Mouse (Mus musculus): ENCODE data around the gene Csnk2b. TPM values are rescaled to one million over a fixed set of nuclear protein-coding genes. Genes with fewer than 3 reads are reported as not detected.

The Csnk2b gene
- polyA plus RNA-seq, 1 experiment from 2014 or later = 125 TPM

DNA sequence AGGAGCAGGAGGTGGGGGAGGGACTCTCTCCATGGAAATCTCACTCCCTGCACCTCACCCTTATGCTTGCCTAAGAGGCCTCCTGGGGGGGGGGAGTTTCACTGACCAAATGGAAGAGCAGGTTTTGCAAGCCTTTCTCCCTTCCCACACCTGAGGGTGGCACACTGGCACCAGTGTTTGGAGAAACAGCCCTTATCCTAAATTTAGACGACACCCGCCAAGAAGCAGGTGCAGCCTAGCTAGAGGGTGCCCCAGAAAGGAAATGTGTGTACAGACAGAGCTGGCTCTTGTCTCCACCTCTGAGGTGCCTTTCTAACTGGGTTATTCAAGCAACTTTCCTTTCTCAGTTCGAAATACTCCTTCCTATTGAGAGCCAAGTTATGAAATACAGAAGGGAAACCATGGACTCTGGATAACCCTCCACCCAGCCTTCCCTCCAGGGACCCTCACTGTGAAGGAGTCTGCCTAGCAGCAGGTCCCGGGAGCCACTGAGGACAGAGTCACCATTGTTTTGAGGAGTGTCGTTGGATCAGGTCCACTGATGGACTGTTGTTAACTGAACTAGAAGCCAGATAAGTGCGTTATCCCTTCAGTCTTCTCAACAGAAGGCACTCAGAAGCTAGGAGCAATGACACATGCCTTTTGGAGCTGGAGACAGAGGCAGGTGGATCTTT, 51.2 kb downstream of the Csnk2b start:
- no peak overlapping the region for H3K4me2 ChIP-seq
- no peak for ATAC-seq (ENCODE audit: insufficient read depth)
- H3K27me3 ChIP-seq = peaks cover 60% of the 10 kb centered on the region
- H3K4me1 ChIP-seq (replicated peaks) = peaks cover 17% of the 10 kb centered on the region
- H3K4me3 ChIP-seq (replicated peaks) = no peak overlapping the region
- H3K9ac ChIP-seq = no peak overlapping the region
- 33% methylated on average over 6 of the region's 6 CpGs for WGBS (ENCODE audit: insufficient replicate concordance)
- H3K9me3 ChIP-seq (replicated peaks) = no peaks in the 10 kb centered on the region
- no peaks in the 10 kb centered on the region for H3K36me3 ChIP-seq (replicated peaks)
- H3K27ac ChIP-seq (replicated peaks) = no peak overlapping the region

GRCm38 (mm10) chr17:35068213-35068914, 53.5 kb downstream of the Csnk2b start:
- H3K4me3 ChIP-seq (replicated peaks) = no peak overlapping the region
- H3K9me3 ChIP-seq (replicated peaks) = no peaks in the 10 kb centered on the region
- no peaks in the 10 kb centered on the region for H3K36me3 ChIP-seq (replicated peaks)
- no peak overlapping the region for H3K9ac ChIP-seq
- WGBS (ENCODE audit: insufficient replicate concordance) = 67% methylated on average over 17 of the region's 17 CpGs
- H3K4me1 ChIP-seq (replicated peaks) = peaks cover 31% of the 10 kb centered on the region
- no peak overlapping the region for H3K4me2 ChIP-seq
- no peak overlapping the region for H3K27ac ChIP-seq (replicated peaks)
- H3K27me3 ChIP-seq = peaks cover 75% of the 10 kb centered on the region
- no peak for ATAC-seq (ENCODE audit: insufficient read depth)

Other genes with a start within 250 kb of the Csnk2b start
- gene Zbtb12, start 242.6 kb downstream of the Csnk2b start, polyA plus RNA-seq (2015; fragmentation: Nextera tagmentation; extraction: Ambion mirVana) = 0.41 and 0.64 TPM in 2 replicates
- gene Gm20547, start 240.0 kb downstream of the Csnk2b start, polyA plus RNA-seq (2015; fragmentation: Nextera tagmentation; extraction: Ambion mirVana) = 0.07 TPM in 1 of 2 replicates, not detected in the other
- gene C2, start 223.8 kb downstream of the Csnk2b start, polyA plus RNA-seq (2015; fragmentation: Nextera tagmentation; extraction: Ambion mirVana) = 25.2 and 26.5 TPM in 2 replicates
- gene Ehmt2, start 223.6 kb downstream of the Csnk2b start, polyA plus RNA-seq (2015; fragmentation: Nextera tagmentation; extraction: Ambion mirVana) = 14.6 and 15.1 TPM in 2 replicates
- gene Slc44a4, start 207.6 kb downstream of the Csnk2b start, polyA plus RNA-seq (2015; fragmentation: Nextera tagmentation; extraction: Ambion mirVana) = 3.0 and 3.1 TPM in 2 replicates
- 17.1 and 19.8 TPM in 2 replicates for gene Neu1, start 190.8 kb downstream of the Csnk2b start, polyA plus RNA-seq (2015; fragmentation: Nextera tagmentation; extraction: Ambion mirVana)
- 0.06 and 0.14 TPM in 2 replicates for gene Hspa1b, start 162.8 kb downstream of the Csnk2b start, polyA plus RNA-seq (2015; fragmentation: Nextera tagmentation; extraction: Ambion mirVana)
- gene Gm20481, start 152.1 kb downstream of the Csnk2b start, polyA plus RNA-seq (2015; fragmentation: Nextera tagmentation; extraction: Ambion mirVana) = 0.32 TPM in 1 of 2 replicates, not detected in the other
- 0.96 and 1.6 TPM in 2 replicates for gene Hspa1a, start 149.9 kb downstream of the Csnk2b start, polyA plus RNA-seq (2015; fragmentation: Nextera tagmentation; extraction: Ambion mirVana)
- gene Hspa1l, start 149.3 kb downstream of the Csnk2b start, polyA plus RNA-seq (2015; fragmentation: Nextera tagmentation; extraction: Ambion mirVana) = 0.25 and 0.31 TPM in 2 replicates
- 120 and 123 TPM in 2 replicates for gene Lsm2, start 140.2 kb downstream of the Csnk2b start, polyA plus RNA-seq (2015; fragmentation: Nextera tagmentation; extraction: Ambion mirVana)
- gene Vars, start 121.1 kb downstream of the Csnk2b start, polyA plus RNA-seq (2015; fragmentation: Nextera tagmentation; extraction: Ambion mirVana) = 99.0 and 133 TPM in 2 replicates
- 0.09 and 0.12 TPM in 2 replicates for gene Vwa7, start 105.5 kb downstream of the Csnk2b start, polyA plus RNA-seq (2015; fragmentation: Nextera tagmentation; extraction: Ambion mirVana)
- gene Sapcd1, start 94.0 kb downstream of the Csnk2b start, polyA plus RNA-seq (2015; fragmentation: Nextera tagmentation; extraction: Ambion mirVana) = 2.2 and 2.3 TPM in 2 replicates
- gene Msh5, start 75.3 kb downstream of the Csnk2b start, polyA plus RNA-seq (2015; fragmentation: Nextera tagmentation; extraction: Ambion mirVana) = 3.4 and 4.3 TPM in 2 replicates
- gene Clic1, start 72.1 kb downstream of the Csnk2b start, polyA plus RNA-seq (2015; fragmentation: Nextera tagmentation; extraction: Ambion mirVana) = 120 and 122 TPM in 2 replicates
- gene Ddah2, start 63.0 kb downstream of the Csnk2b start, polyA plus RNA-seq (2015; fragmentation: Nextera tagmentation; extraction: Ambion mirVana) = 18.6 and 22.8 TPM in 2 replicates
- 0.21 and 0.40 TPM in 2 replicates for gene Ly6g6c, start 56.7 kb downstream of the Csnk2b start, polyA plus RNA-seq (2015; fragmentation: Nextera tagmentation; extraction: Ambion mirVana)
- gene Mpig6b, start 55.9 kb downstream of the Csnk2b start, polyA plus RNA-seq (2015; fragmentation: Nextera tagmentation; extraction: Ambion mirVana) = 3.2 and 4.4 TPM in 2 replicates
- gene Ly6g6e, start 45.2 kb downstream of the Csnk2b start, polyA plus RNA-seq (2015; fragmentation: Nextera tagmentation; extraction: Ambion mirVana) = 0.12 and 0.26 TPM in 2 replicates
- 0.41 and 0.70 TPM in 2 replicates for gene Ly6g6d, start 44.0 kb downstream of the Csnk2b start, polyA plus RNA-seq (2015; fragmentation: Nextera tagmentation; extraction: Ambion mirVana)
- 5.1 and 7.0 TPM in 2 replicates for gene Ly6g6f, start 36.4 kb downstream of the Csnk2b start, polyA plus RNA-seq (2015; fragmentation: Nextera tagmentation; extraction: Ambion mirVana)
- gene Abhd16a, start 32.8 kb downstream of the Csnk2b start, polyA plus RNA-seq (2015; fragmentation: Nextera tagmentation; extraction: Ambion mirVana) = 50.0 and 53.2 TPM in 2 replicates
- not detected in 2 replicates for gene Ly6g5c, start 13.8 kb downstream of the Csnk2b start, polyA plus RNA-seq (2015; fragmentation: Nextera tagmentation; extraction: Ambion mirVana)
- gene Ly6g5b, start 6.6 kb downstream of the Csnk2b start, polyA plus RNA-seq (2015; fragmentation: Nextera tagmentation; extraction: Ambion mirVana) = 0.23 and 0.24 TPM in 2 replicates
- 12.8 and 15.5 TPM in 2 replicates for gene Gpank1, start 598 bp downstream of the Csnk2b start, polyA plus RNA-seq (2015; fragmentation: Nextera tagmentation; extraction: Ambion mirVana)
- 2.2 and 2.5 TPM in 2 replicates for gene D17H6S53E, start 4.3 kb upstream of the Csnk2b start, polyA plus RNA-seq (2015; fragmentation: Nextera tagmentation; extraction: Ambion mirVana)
- gene Apom, start 10.0 kb upstream of the Csnk2b start, polyA plus RNA-seq (2015; fragmentation: Nextera tagmentation; extraction: Ambion mirVana) = 853 and 907 TPM in 2 replicates
- 19.3 and 20.0 TPM in 2 replicates for gene Bag6, start 13.1 kb upstream of the Csnk2b start, polyA plus RNA-seq (2015; fragmentation: Nextera tagmentation; extraction: Ambion mirVana)
- 46.9 and 52.2 TPM in 2 replicates for gene Prrc2a, start 42.8 kb upstream of the Csnk2b start, polyA plus RNA-seq (2015; fragmentation: Nextera tagmentation; extraction: Ambion mirVana)
- 20.5 and 22.2 TPM in 2 replicates for gene Aif1, start 54.0 kb upstream of the Csnk2b start, polyA plus RNA-seq (2015; fragmentation: Nextera tagmentation; extraction: Ambion mirVana)
- 40.1 and 40.2 TPM in 2 replicates for gene Lst1, start 66.4 kb upstream of the Csnk2b start, polyA plus RNA-seq (2015; fragmentation: Nextera tagmentation; extraction: Ambion mirVana)
- gene Ltb, start 72.4 kb upstream of the Csnk2b start, polyA plus RNA-seq (2015; fragmentation: Nextera tagmentation; extraction: Ambion mirVana) = 1.2 and 2.0 TPM in 2 replicates
- gene Tnf, start 80.0 kb upstream of the Csnk2b start, polyA plus RNA-seq (2015; fragmentation: Nextera tagmentation; extraction: Ambion mirVana) = 0.31 and 0.36 TPM in 2 replicates
- 0.06 TPM in 1 of 2 replicates, not detected in the other for gene Lta, start 83.3 kb upstream of the Csnk2b start, polyA plus RNA-seq (2015; fragmentation: Nextera tagmentation; extraction: Ambion mirVana)
- 0.24 TPM in 1 of 2 replicates, not detected in the other for gene Gm16181, start 98.8 kb upstream of the Csnk2b start, polyA plus RNA-seq (2015; fragmentation: Nextera tagmentation; extraction: Ambion mirVana)
- 0.58 and 0.63 TPM in 2 replicates for gene Atp6v1g2, start 111.6 kb upstream of the Csnk2b start, polyA plus RNA-seq (2015; fragmentation: Nextera tagmentation; extraction: Ambion mirVana)
- gene Nfkbil1, start 113.7 kb upstream of the Csnk2b start, polyA plus RNA-seq (2015; fragmentation: Nextera tagmentation; extraction: Ambion mirVana) = 3.2 and 3.6 TPM in 2 replicates
- 141 and 150 TPM in 2 replicates for gene Ddx39b, start 119.7 kb upstream of the Csnk2b start, polyA plus RNA-seq (2015; fragmentation: Nextera tagmentation; extraction: Ambion mirVana)
- gene H2-D1, start 140.7 kb upstream of the Csnk2b start, polyA plus RNA-seq (2015; fragmentation: Nextera tagmentation; extraction: Ambion mirVana) = 99.7 and 119 TPM in 2 replicates
- 0.58 and 0.70 TPM in 2 replicates for gene H2-Q1, start 198.4 kb upstream of the Csnk2b start, polyA plus RNA-seq (2015; fragmentation: Nextera tagmentation; extraction: Ambion mirVana)
- 0.94 and 1.4 TPM in 2 replicates for gene H2-Q2, start 220.2 kb upstream of the Csnk2b start, polyA plus RNA-seq (2015; fragmentation: Nextera tagmentation; extraction: Ambion mirVana)